Mouse (Mus musculus) testis, adult 2 months (tissue): ENCODE measurements around the gene Ccl17.

Source experiments
- CTCF ChIP-seq: fragments of 200-500 bp; IDR thresholded peaks from 2 replicates; pipeline ENCODE4 v1.5.1; 2012; ENCODE audit warnings: low read depth, mild to moderate bottlenecking, inconsistent platforms, low read length, moderate library complexity; ENCODE audit not compliant: control insufficient read depth, insufficient read depth, insufficient replicate concordance
- POLR2A ChIP-seq: fragments of 200-500 bp; IDR thresholded peaks from 2 replicates; pipeline ENCODE4 v1.6.1; 2012; ENCODE audit warnings: low read depth, mild to moderate bottlenecking, inconsistent platforms, low read length, moderate library complexity; ENCODE audit not compliant: control insufficient read depth

GRCm38 (mm10) chr8:94794782-94795181 is 15.5 kb upstream of the Ccl17 start:
- TF ChIP-seq POLR2A (no peak), CTCF (no peak)
